Mouse (Mus musculus) C2C12 (cell line): Measurements from ENCODE around the gene Morn3. TPM values are rescaled to one million over a fixed set of nuclear protein-coding genes. Genes with fewer than 3 reads are reported as not detected.

ENCODE experiments used
- H3K27me3 ChIP-seq: one replicate; pipeline ENCODE4 v1.6.1; 2011; ENCODE audit not compliant: control insufficient read depth, insufficient read depth, insufficient read length
- H3K36me3 ChIP-seq: one replicate; pipeline ENCODE4 v1.6.1; 2011; ENCODE audit not compliant: control insufficient read depth, insufficient read depth
- H3K4me3 ChIP-seq: one replicate; pipeline ENCODE4 v1.5.1; 2011; ENCODE audit warnings: mild to moderate bottlenecking, control low read depth; ENCODE audit not compliant: poor library complexity, insufficient read depth, severe bottlenecking
- H3K79me2 ChIP-seq: one replicate; pipeline ENCODE4 v1.6.1; 2011; ENCODE audit not compliant: control insufficient read depth, insufficient read depth
- H3K79me3 ChIP-seq: one replicate; pipeline ENCODE4 v1.6.1; 2011; ENCODE audit warnings: low read depth, control low read depth
- H3ac ChIP-seq: one replicate; pipeline ENCODE3; 2011; ENCODE audit warnings: low read depth; ENCODE audit not compliant: control insufficient read depth, insufficient read length
- CEBPB ChIP-seq: IDR thresholded peaks from one replicate; pipeline ENCODE4 v1.6.1; 2011; ENCODE audit warnings: low read depth, mild to moderate bottlenecking, control low read depth, moderate library complexity
- CTCF ChIP-seq: IDR thresholded peaks from one replicate; pipeline ENCODE4 v1.5.1; 2011; ENCODE audit not compliant: control insufficient read depth, insufficient read depth, insufficient read length
- FOSL1 ChIP-seq: IDR thresholded peaks from one replicate; pipeline ENCODE4 v1.8.0; 2011; ENCODE audit warnings: mild to moderate bottlenecking, low read length; ENCODE audit not compliant: poor library complexity, insufficient read depth, severe bottlenecking
- MAX ChIP-seq: IDR thresholded peaks from one replicate; pipeline ENCODE4 v1.6.1; 2011; ENCODE audit warnings: mild to moderate bottlenecking, control low read depth
- MYOD1 ChIP-seq: IDR thresholded peaks from one replicate; pipeline ENCODE4 v1.6.1; 2011; ENCODE audit warnings: low read depth; ENCODE audit not compliant: control insufficient read depth, insufficient read length
- MYOG ChIP-seq: IDR thresholded peaks from one replicate; pipeline ENCODE4 v1.6.1; 2011; ENCODE audit not compliant: control insufficient read depth, insufficient read length; ENCODE audit errors: extremely low read depth
- USF1 ChIP-seq: IDR thresholded peaks from one replicate; pipeline ENCODE4 v1.6.1; 2011; ENCODE audit warnings: low read depth, mild to moderate bottlenecking, control low read depth, moderate library complexity
- polyA plus RNA-seq: library from polyadenylated mRNA; unstranded; fragments of >200 nt; fragmentation: generic; extraction: Trizol; gene quantifications from one replicate; pipeline ENCODE4 v1.2.1, GENCODE M21; 2012; ENCODE audit warnings: missing spikeins

Gene Morn3
- polyA plus RNA-seq, 1 experiment, result not detected

GRCm38 (mm10) chr5:123031312-123031711 lies 15.5 kb downstream of the Morn3 start:
- Histone ChIP-seq H3K79me2 (no peaks in the 10 kb centered on the region), H3K79me3 (no peaks in the 10 kb centered on the region), H3K4me3 (no peak overlapping the region), H3K27me3 (no peaks in the 10 kb centered on the region), H3K36me3 (no peaks in the 10 kb centered on the region), H3ac (no peak overlapping the region)
- TF ChIP-seq MAX, result no peak

DNA sequence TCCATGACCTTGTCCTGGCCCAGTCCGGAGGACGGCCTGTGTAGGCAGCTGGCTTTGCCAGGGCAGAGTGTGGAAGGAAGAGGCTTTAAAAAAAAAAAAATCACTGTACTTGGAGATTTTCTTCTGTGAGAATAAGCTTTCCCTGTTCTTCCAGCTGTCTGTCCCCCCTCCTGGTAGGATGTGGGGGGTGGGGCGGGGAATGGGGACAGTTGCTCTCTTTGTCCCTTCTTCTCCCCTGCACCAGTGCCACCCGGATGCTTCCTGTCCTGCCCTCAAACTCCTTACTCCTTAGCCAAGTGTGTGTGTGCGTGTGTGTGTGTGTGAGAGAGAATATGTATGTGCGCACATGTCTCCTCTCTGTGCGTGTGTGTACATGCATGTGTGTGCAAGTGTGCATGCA lies 17.1 kb downstream of the Morn3 start:
- H3K79me2 ChIP-seq, result no peaks in the 10 kb centered on the region
- no peaks in the 10 kb centered on the region for H3K79me3 ChIP-seq
- H3K4me3 ChIP-seq, result no peak overlapping the region
- TF ChIP-seq CEBPB (no peak), MAX (no peak), MYOG (no peak), CTCF (no peak), USF1 (no peak), MYOD1 (no peak), FOSL1 (no peak)
- H3ac ChIP-seq, result no peak overlapping the region
- no peaks in the 10 kb centered on the region for H3K36me3 ChIP-seq
- H3K27me3 ChIP-seq, result no peaks in the 10 kb centered on the region

GRCm38 (mm10) chr5:123027436-123027835 lies 19.4 kb downstream of the Morn3 start:
- Histone ChIP-seq H3K36me3 (no peaks in the 10 kb centered on the region), H3ac (no peak overlapping the region), H3K79me3 (no peaks in the 10 kb centered on the region), H3K4me3 (no peak overlapping the region), H3K27me3 (no peaks in the 10 kb centered on the region), H3K79me2 (no peaks in the 10 kb centered on the region)
- TF ChIP-seq MYOD1, result no peak
- no peak for TF ChIP-seq FOSL1
- no peak for TF ChIP-seq CEBPB
- no peak for TF ChIP-seq MYOG
- TF ChIP-seq CTCF, result no peak
- TF ChIP-seq MAX, result no peak
- no peak for TF ChIP-seq USF1

- H3K79me3 ChIP-seq, result no peaks in the 10 kb centered on the region
- no peak for TF ChIP-seq FOSL1
- TF ChIP-seq CTCF, result no peak
- TF ChIP-seq MYOG, result no peak
- TF ChIP-seq CEBPB, result no peak
- TF ChIP-seq MYOD1, result no peak
- no peak for TF ChIP-seq MAX
- TF ChIP-seq USF1, result no peak
- no peaks in the 10 kb centered on the region for H3K27me3 ChIP-seq
- H3K4me3 ChIP-seq, result no peak overlapping the region
- H3ac ChIP-seq, result no peak overlapping the region
- H3K36me3 ChIP-seq, result no peaks in the 10 kb centered on the region
- no peaks in the 10 kb centered on the region for H3K79me2 ChIP-seq
Observed at GRCm38 (mm10) chr5:123026414-123026813, 20.4 kb downstream of the Morn3 start.

GRCm38 (mm10) chr5:123024965-123025573 lies 21.7 kb downstream of the Morn3 start:
- H3K36me3 ChIP-seq, result no peaks in the 10 kb centered on the region
- no peak overlapping the region for H3ac ChIP-seq
- H3K4me3 ChIP-seq, result no peak overlapping the region
- H3K79me3 ChIP-seq, result no peaks in the 10 kb centered on the region
- no peaks in the 10 kb centered on the region for H3K27me3 ChIP-seq
- no peak for TF ChIP-seq MYOD1
- no peak for TF ChIP-seq USF1
- TF ChIP-seq FOSL1, result no peak
- TF ChIP-seq CTCF, result no peak
- TF ChIP-seq MYOG, result no peak
- no peak for TF ChIP-seq CEBPB
- TF ChIP-seq MAX, result no peak
- no peaks in the 10 kb centered on the region for H3K79me2 ChIP-seq

DNA sequence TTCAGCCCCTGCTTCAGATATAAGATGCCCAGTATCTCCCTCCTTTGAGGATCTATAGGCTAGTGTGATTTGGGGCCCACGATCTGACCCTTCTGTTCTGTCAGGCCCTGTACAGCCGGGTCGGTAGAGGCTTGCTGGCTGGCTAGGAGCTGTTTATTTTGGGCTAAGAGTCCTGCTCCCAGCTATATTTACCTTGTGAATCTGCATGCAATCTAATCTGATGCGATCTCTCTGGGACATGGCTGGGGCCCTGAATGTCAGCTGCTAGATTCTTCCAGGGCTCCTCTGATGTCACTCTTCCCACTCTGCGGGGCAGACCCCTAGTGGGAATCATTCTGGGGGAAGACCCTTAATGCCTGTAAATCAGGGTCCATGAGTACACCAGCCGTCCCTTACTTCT lies 22.5 kb downstream of the Morn3 start:
- Histone ChIP-seq H3K27me3 (no peaks in the 10 kb centered on the region), H3K79me3 (no peaks in the 10 kb centered on the region), H3ac (no peak overlapping the region), H3K4me3 (no peak overlapping the region), H3K79me2 (no peaks in the 10 kb centered on the region), H3K36me3 (no peaks in the 10 kb centered on the region)
- no peak for TF ChIP-seq USF1
- TF ChIP-seq MAX, result no peak
- TF ChIP-seq MYOG, result no peak
- no peak for TF ChIP-seq FOSL1
- no peak for TF ChIP-seq MYOD1
